Mouse (Mus musculus): ENCODE results near the gene Ehmt1.

Ehmt1 gene

GRCm38 (mm10) chr2:24912189-24912588, 7.2 kb downstream of the Ehmt1 start:
- DNase-seq (ENCODE audit: low read depth, low spot score), result peak; percentile 85

GRCm38 (mm10) chr2:24910481-24910880, 8.9 kb downstream of the Ehmt1 start:
- peak; percentile 32 for DNase-seq (ENCODE audit: low read depth, low spot score)

- DNase-seq (ENCODE audit: low read depth, low spot score), result no peak
Measured at GRCm38 (mm10) chr2:24905653-24906155, 13.7 kb downstream of the Ehmt1 start.

GRCm38 (mm10) chr2:24904823-24905652, 14.4 kb downstream of the Ehmt1 start:
- DNase-seq (ENCODE audit: low read depth, low spot score), result peak; percentile 45

- DNase-seq (ENCODE audit: low read depth, low spot score), result no peak
Measured at GRCm38 (mm10) chr2:24902999-24903398, 16.4 kb downstream of the Ehmt1 start.

- DNase-seq (ENCODE audit: low read depth, low spot score), result no peak
Measured at GRCm38 (mm10) chr2:24901055-24901454, 18.4 kb downstream of the Ehmt1 start.

- DNase-seq (ENCODE audit: low read depth, low spot score), result no peak
Measured at GRCm38 (mm10) chr2:24899292-24899691, 20.1 kb downstream of the Ehmt1 start.

- no peak for DNase-seq (ENCODE audit: low read depth, low spot score)
Measured at GRCm38 (mm10) chr2:24896761-24897160, 22.7 kb downstream of the Ehmt1 start.

GRCm38 (mm10) chr2:24894211-24894610, 25.2 kb downstream of the Ehmt1 start:
- DNase-seq (ENCODE audit: low read depth, low spot score), result no peak

GRCm38 (mm10) chr2:24892318-24892717, 27.1 kb downstream of the Ehmt1 start:
- DNase-seq (ENCODE audit: low read depth, low spot score), result no peak

- no peak for DNase-seq (ENCODE audit: low read depth, low spot score)
Measured at GRCm38 (mm10) chr2:24890541-24891447, 28.6 kb downstream of the Ehmt1 start.

- peak; percentile 66 for DNase-seq (ENCODE audit: low read depth, low spot score)
Measured at GRCm38 (mm10) chr2:24888895-24889294, 30.5 kb downstream of the Ehmt1 start.

- DNase-seq (ENCODE audit: low read depth, low spot score), result no peak
Measured at GRCm38 (mm10) chr2:24880686-24881085, 38.7 kb downstream of the Ehmt1 start.

GRCm38 (mm10) chr2:24870952-24871351, 48.5 kb downstream of the Ehmt1 start:
- DNase-seq (ENCODE audit: low read depth, low spot score), result no peak

- peak; percentile 56 for DNase-seq (ENCODE audit: low read depth, low spot score)
Measured at GRCm38 (mm10) chr2:24863010-24863409, 56.4 kb downstream of the Ehmt1 start.

GRCm38 (mm10) chr2:24852408-24852807, 67.0 kb downstream of the Ehmt1 start:
- DNase-seq (ENCODE audit: low read depth, low spot score), result peak; percentile 70

- DNase-seq (ENCODE audit: low read depth, low spot score), result no peak
Measured at GRCm38 (mm10) chr2:24846557-24846956, 72.9 kb downstream of the Ehmt1 start.

GRCm38 (mm10) chr2:24845256-24845655, 74.2 kb downstream of the Ehmt1 start:
- DNase-seq (ENCODE audit: low read depth, low spot score), result no peak

GRCm38 (mm10) chr2:24830614-24831013, 88.8 kb downstream of the Ehmt1 start:
- no peak for DNase-seq (ENCODE audit: low read depth, low spot score)

- no peak for DNase-seq (ENCODE audit: low read depth, low spot score)
Measured at GRCm38 (mm10) chr2:24809746-24810145, 109.7 kb downstream of the Ehmt1 start.

GRCm38 (mm10) chr2:24807691-24808090, 111.7 kb downstream of the Ehmt1 start:
- DNase-seq (ENCODE audit: low read depth, low spot score), result no peak

- DNase-seq (ENCODE audit: low read depth, low spot score), result no peak
Measured at GRCm38 (mm10) chr2:24807036-24807435, 112.4 kb downstream of the Ehmt1 start.

Data from R1 (cell line).